Mouse (Mus musculus): ENCODE results near the gene Ermp1.

- no peak for TF ChIP-seq TCF12 (IDR thresholded peaks at IDR 0.05; ENCODE audit: insufficient read depth, poor library complexity, severe bottlenecking)
- no peak for TF ChIP-seq POLR2AphosphoS2 (IDR thresholded peaks at IDR 0.05; ENCODE audit: insufficient read length, low read depth)
- TF ChIP-seq POLR2A (IDR thresholded peaks at IDR 0.05; ENCODE audit: insufficient read length, low read depth) = no peak
Observed at GRCm38 (mm10) chr19:29664934-29665333, 16.7 kb upstream of the Ermp1 start.

Measured in myocyte (in vitro differentiated cells).